Mouse (Mus musculus): Measurements from ENCODE around the gene Anxa5. TPM values are rescaled to one million over a fixed set of nuclear protein-coding genes. Genes with fewer than 3 reads are reported as not detected.

The Anxa5 gene
- polyA plus RNA-seq, 1 experiment from 2014 or later, result 375 TPM

DNA sequence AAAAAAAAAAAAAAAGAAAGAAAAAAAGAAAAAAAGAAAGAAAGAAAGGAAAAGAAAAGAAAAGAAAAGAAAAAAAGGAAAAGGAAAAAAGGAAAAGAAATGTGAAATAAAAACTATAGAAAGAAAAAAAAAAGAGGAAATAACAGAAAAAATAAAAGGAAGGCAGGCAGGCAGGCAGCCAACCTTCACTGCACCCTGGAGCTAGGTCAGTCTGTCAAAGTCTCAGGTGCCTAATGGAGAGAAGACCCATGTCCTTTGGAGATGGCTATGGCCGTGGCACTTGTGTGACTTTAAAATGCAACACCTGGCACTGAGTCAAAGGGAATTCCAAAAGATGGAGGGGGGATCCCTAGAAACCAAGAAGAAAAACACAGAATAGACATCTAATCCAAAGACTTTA lies 12.7 kb upstream of the Anxa5 start:
- Histone ChIP-seq H3K27ac (replicated peaks) (no peak overlapping the region), H3K36me3 (no peaks in the 10 kb centered on the region), H3K4me1 (peaks cover 12% of the 10 kb centered on the region), H3K9ac (no peak overlapping the region), H3K4me2 (no peak overlapping the region), H3K27me3 (replicated peaks) (no peaks in the 10 kb centered on the region), H3K4me3 (no peak overlapping the region), H3K9me3 (no peaks in the 10 kb centered on the region)
- WGBS, result 63% methylated on average over 1 of the region's 1 CpGs
- no peak for ATAC-seq (ENCODE audit: extremely low read depth, insufficient number of reproducible peaks, low FRiP score, low TSS enrichment)

DNA sequence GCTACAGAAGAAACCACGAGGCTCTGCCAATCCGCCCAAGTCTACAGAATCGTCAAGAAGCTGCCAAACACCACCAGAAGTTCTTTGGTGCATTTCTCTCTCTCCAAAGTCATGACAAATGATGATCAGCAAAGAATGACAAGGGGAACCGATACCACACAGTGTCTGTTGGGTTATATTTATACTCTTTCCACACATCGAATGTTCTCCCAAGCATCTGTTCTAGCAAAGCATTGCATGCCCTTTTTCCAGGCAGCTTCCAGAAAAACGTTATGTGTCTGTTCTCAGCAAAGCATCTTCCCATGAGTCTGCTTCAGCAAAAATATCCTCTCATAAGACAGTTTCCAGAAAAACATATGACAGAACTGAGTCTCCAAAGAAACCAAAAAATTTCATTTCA lies 11.2 kb upstream of the Anxa5 start:
- H3K4me1 ChIP-seq, result peaks cover 18% of the 10 kb centered on the region
- H3K27me3 ChIP-seq (replicated peaks), result no peaks in the 10 kb centered on the region
- no peaks in the 10 kb centered on the region for H3K36me3 ChIP-seq
- H3K27ac ChIP-seq (replicated peaks), result no peak overlapping the region
- WGBS, result 79% methylated on average over 6 of the region's 6 CpGs
- no peak overlapping the region for H3K9ac ChIP-seq
- H3K4me3 ChIP-seq, result no peak overlapping the region
- ATAC-seq (ENCODE audit: extremely low read depth, insufficient number of reproducible peaks, low FRiP score, low TSS enrichment), result no peak
- H3K4me2 ChIP-seq, result no peak overlapping the region
- no peaks in the 10 kb centered on the region for H3K9me3 ChIP-seq

DNA sequence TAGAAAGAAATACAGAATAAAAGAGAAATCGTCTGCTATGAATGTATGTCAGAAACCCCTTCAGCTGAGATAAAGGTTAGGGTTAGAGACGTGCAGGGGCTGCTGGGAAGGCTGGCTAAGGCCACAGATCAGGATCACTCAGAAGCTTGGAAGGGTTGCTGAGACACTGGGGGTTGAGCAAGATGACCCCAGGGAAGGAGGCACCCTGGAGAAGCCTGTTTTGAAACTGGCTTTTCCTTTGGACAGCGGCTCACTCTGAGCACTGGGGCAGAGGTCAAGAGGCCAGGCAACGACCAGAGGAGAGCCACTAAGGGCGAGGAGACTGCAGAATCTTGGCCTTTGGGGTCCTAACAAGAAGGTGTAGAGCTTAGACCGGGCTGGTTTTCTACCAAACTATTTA lies 10.5 kb upstream of the Anxa5 start:
- ATAC-seq (ENCODE audit: extremely low read depth, insufficient number of reproducible peaks, low FRiP score, low TSS enrichment), result no peak
- Histone ChIP-seq H3K4me3 (no peak overlapping the region), H3K9ac (no peak overlapping the region), H3K27me3 (replicated peaks) (no peaks in the 10 kb centered on the region), H3K27ac (replicated peaks) (no peak overlapping the region), H3K9me3 (no peaks in the 10 kb centered on the region), H3K4me1 (peaks cover 19% of the 10 kb centered on the region), H3K36me3 (no peaks in the 10 kb centered on the region), H3K4me2 (no peak overlapping the region)
- WGBS, result 53% methylated on average over 6 of the region's 6 CpGs

DNA sequence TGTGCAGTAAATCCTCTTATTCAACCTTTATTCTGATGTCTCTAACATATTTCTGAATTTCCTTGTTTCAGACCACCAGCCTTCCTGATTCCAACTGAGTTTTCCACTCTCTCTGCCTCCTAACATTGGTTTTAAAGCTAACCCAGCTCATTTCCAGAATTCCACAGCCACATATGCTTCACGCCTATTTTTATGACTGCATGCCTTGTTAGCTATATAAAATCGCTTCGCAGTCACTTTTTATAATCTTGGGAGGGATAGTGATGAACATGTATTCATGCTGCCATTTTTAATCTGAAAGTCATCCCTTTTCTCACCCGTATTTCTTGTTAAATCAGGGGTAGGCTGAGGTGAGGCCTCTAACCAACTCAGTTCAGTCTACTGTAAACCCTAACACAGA lies 8.6 kb upstream of the Anxa5 start:
- ATAC-seq (ENCODE audit: extremely low read depth, insufficient number of reproducible peaks, low FRiP score, low TSS enrichment), result no peak
- WGBS, result 87% methylated on average over 4 of the region's 4 CpGs
- H3K4me1 ChIP-seq, result peaks cover 31% of the 10 kb centered on the region
- no peak overlapping the region for H3K4me3 ChIP-seq
- no peak overlapping the region for H3K9ac ChIP-seq
- H3K4me2 ChIP-seq, result no peak overlapping the region
- H3K9me3 ChIP-seq, result no peaks in the 10 kb centered on the region
- no peaks in the 10 kb centered on the region for H3K27me3 ChIP-seq (replicated peaks)
- H3K36me3 ChIP-seq, result no peaks in the 10 kb centered on the region
- 0 out of 2 replicates have a peak overlapping the region, but pooled peaks have one; percentile 15 for H3K27ac ChIP-seq (replicated peaks)

DNA sequence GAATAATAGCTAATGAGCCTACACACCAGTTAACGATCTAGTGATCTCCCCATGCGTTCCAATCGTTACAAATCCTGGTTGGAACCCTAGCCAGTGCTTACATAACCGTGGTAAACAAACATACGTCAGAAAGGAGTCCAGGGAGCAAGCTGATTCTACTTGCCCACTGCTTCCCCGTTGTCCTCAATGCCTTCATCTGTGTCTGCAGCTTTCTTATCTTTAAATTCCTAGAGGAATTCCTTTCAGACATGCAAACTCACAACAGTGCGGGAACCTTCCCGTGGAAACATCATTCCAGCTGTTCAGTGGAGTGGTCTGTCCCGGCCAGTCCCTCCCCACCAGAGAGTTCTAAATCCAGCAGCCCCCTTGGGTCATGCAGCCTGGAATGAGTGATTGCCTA lies 7.2 kb upstream of the Anxa5 start:
- Histone ChIP-seq H3K27ac (replicated peaks) (peak overlapping the region; percentile 98), H3K4me2 (peak overlapping the region; percentile 49), H3K36me3 (no peaks in the 10 kb centered on the region), H3K4me3 (peak overlapping the region; percentile 8; the same call in 1 of the 2 replicates), H3K27me3 (replicated peaks) (no peaks in the 10 kb centered on the region), H3K9ac (no peak overlapping the region; the same call in 1 of the 2 replicates), H3K9me3 (no peaks in the 10 kb centered on the region), H3K4me1 (peaks cover 31% of the 10 kb centered on the region)
- no peak for ATAC-seq (ENCODE audit: extremely low read depth, insufficient number of reproducible peaks, low FRiP score, low TSS enrichment)
- WGBS, result 14% methylated on average over 9 of the region's 9 CpGs

DNA sequence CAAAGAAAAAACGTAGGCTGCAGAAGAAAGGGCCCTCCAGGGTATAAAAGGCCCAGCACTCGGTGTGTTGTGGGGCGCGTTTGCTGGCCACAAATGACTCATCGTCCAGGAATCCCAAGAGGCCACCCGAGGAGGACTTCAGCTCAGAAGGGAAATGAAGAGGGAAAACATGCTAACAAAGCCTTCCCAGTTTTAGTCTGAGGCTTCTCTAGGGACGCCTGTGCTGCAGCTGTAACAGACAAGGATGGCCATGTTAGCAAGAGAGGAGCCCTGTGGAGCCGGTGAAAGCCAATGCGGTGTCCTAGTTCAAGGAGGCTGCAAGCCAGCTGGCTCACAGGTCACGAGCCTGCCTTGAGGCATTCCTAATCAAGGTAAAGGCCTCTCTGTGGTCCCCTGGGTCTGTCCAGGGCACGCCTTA lies 6.1 kb upstream of the Anxa5 start:
- peak overlapping the region; percentile 60 for H3K4me2 ChIP-seq
- H3K9ac ChIP-seq, result peak overlapping the region; percentile 79
- no peaks in the 10 kb centered on the region for H3K36me3 ChIP-seq
- WGBS, result 4% methylated on average over 11 of the region's 11 CpGs
- peaks cover 38% of the 10 kb centered on the region for H3K4me1 ChIP-seq
- ATAC-seq (ENCODE audit: extremely low read depth, insufficient number of reproducible peaks, low FRiP score, low TSS enrichment), result peak; percentile 71; the same call in 1 of the 2 replicates
- H3K9me3 ChIP-seq, result no peaks in the 10 kb centered on the region
- no peaks in the 10 kb centered on the region for H3K27me3 ChIP-seq (replicated peaks)
- H3K27ac ChIP-seq (replicated peaks), result peak overlapping the region; percentile 98
- peak overlapping the region; percentile 29 for H3K4me3 ChIP-seq

DNA sequence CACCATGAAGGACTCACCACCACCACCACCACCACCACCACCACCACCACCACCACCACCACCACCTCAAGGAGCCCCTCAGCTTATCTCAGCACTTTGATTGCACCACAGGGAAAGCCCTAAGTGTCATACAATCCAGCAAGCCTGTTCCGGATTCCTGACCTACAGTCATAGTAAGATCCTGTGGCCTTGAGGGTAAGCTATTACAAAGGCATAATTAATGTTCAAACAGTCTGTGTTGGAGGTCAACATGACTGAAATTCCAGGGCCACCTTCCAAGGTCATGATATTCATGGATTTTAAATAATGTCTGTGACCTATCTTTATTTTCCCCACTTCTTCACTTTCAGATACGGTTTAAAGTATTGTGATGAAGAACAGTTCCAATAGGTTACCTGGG lies 4.8 kb upstream of the Anxa5 start:
- 68% methylated on average over 2 of the region's 2 CpGs for WGBS
- Histone ChIP-seq H3K4me2 (no peak overlapping the region), H3K9me3 (no peaks in the 10 kb centered on the region), H3K4me3 (no peak overlapping the region), H3K27ac (replicated peaks) (peak overlapping the region; percentile 98), H3K36me3 (no peaks in the 10 kb centered on the region), H3K27me3 (replicated peaks) (no peaks in the 10 kb centered on the region), H3K4me1 (peaks cover 44% of the 10 kb centered on the region), H3K9ac (no peak overlapping the region)
- ATAC-seq (ENCODE audit: extremely low read depth, insufficient number of reproducible peaks, low FRiP score, low TSS enrichment), result no peak

DNA sequence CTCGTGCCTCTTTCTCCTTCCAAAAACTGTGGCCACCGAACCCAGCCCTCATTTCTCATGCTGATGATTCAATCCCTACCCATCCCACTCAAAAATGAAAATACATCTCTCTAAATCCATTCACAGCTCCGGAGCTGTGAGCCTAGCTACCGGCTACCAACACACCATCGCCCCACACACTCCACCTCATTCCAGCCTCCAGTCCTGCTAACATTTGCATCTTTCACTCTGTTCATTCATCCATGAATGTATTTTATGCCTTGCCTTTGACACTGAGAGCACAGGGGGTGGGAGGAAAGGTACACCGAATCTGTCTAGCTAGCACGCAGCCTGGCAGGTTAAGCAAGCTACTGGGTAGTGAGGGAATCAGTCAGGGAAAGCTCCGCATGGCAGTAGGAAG lies 3.1 kb upstream of the Anxa5 start:
- H3K4me3 ChIP-seq, result no peak overlapping the region
- 85% methylated on average over 8 of the region's 8 CpGs for WGBS
- no peaks in the 10 kb centered on the region for H3K9me3 ChIP-seq
- H3K27me3 ChIP-seq (replicated peaks), result no peaks in the 10 kb centered on the region
- peaks cover 53% of the 10 kb centered on the region for H3K4me1 ChIP-seq
- no peaks in the 10 kb centered on the region for H3K36me3 ChIP-seq
- no peak overlapping the region for H3K9ac ChIP-seq
- no peak overlapping the region for H3K27ac ChIP-seq (replicated peaks)
- no peak overlapping the region for H3K4me2 ChIP-seq
- no peak for ATAC-seq (ENCODE audit: extremely low read depth, insufficient number of reproducible peaks, low FRiP score, low TSS enrichment)

DNA sequence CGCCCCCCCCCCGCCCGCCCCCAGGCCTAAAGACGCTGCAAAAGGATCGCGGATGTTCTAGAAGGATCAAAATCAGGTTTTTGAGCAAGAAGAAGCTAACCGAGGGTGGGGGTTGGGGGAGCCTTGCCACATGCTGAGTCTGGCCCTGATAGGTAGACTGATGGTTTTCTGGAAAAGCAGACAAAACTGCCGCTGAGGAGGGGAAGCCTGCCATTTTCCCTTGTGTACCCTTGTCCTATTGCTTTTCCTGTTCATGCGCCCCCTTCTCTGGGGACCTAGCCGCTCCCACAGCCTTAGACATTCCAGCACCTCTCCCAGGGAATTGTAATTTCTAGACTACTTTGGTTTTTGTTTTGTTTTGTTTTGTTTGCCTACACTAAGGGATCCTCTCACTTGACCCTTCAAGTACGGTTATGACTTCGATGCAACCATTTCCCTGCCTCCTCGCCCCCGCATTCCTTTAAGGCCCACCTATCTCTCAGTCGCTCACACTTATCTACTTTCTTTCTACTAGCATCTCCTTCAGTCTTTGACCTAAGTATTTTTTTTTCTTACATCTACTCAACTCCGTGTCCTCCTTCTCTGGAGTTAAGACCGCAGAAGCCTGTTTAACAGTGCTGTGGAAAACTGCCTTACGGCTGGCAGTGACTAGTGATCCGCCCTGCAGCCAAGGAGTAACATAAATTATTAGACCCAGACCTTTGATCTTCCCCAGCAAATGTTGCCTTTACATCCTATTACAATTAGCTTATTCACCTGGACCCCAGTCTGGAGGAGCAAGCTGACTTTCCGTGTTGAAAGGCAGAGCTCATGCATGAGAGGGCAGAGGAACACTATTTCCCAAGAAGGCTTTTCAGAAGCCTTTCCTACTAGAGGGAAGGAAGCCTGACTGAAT lies 814 bp upstream of the Anxa5 start:
- H3K36me3 ChIP-seq, result 0 out of 2 replicates have a peak, but pooled peaks cover 4% of the 10 kb centered on the region
- H3K4me2 ChIP-seq, result peak overlapping the region; percentile 80
- H3K9ac ChIP-seq, result peak overlapping the region; percentile 94
- no peak for ATAC-seq (ENCODE audit: extremely low read depth, insufficient number of reproducible peaks, low FRiP score, low TSS enrichment)
- no peaks in the 10 kb centered on the region for H3K27me3 ChIP-seq (replicated peaks)
- H3K4me3 ChIP-seq, result peak overlapping the region; percentile 80
- H3K9me3 ChIP-seq, result no peaks in the 10 kb centered on the region
- H3K27ac ChIP-seq (replicated peaks), result peak overlapping the region; percentile 96
- H3K4me1 ChIP-seq, result peaks cover 56% of the 10 kb centered on the region
- 19% methylated on average over 20 of the region's 20 CpGs for WGBS

DNA sequence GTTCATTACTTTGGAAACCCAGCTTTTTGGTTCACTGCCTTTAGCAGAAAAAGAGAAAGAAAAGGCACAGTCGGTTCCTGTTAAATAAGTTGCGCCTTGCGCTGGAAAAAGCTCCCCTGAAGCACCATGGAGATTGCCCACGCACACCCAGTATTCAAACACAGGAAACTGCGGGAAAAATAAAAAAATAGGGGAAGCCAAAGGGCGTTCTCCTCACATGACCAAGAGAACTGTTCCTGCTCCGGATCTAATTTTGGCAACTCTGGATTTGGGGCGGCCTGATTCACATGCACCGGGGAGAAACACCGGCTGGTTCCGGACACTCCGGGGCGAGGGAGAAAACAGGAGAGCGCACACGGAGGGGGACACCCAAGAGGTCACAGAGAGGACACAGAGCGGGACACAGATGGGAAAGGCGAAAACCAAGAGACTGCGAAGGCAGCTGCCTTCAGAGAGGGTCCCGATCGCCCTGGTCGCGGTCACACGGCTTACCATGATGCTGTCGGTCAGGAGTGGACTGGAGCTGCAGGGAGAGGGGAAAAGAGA lies 683 bp downstream of the Anxa5 start:
- Histone ChIP-seq H3K4me1 (peaks cover 57% of the 10 kb centered on the region), H3K27ac (replicated peaks) (peak overlapping the region; percentile 96), H3K9ac (peak overlapping the region; percentile 94), H3K27me3 (replicated peaks) (no peaks in the 10 kb centered on the region), H3K4me3 (peak overlapping the region; percentile 80), H3K4me2 (peak overlapping the region; percentile 80), H3K36me3 (0 out of 2 replicates have a peak, but pooled peaks cover 4% of the 10 kb centered on the region), H3K9me3 (no peaks in the 10 kb centered on the region)
- 0 out of 2 replicates have a peak, but pooled peaks have one; percentile 0 for ATAC-seq (ENCODE audit: extremely low read depth, insufficient number of reproducible peaks, low FRiP score, low TSS enrichment)
- 1% methylated on average over 24 of the region's 24 CpGs for WGBS

DNA sequence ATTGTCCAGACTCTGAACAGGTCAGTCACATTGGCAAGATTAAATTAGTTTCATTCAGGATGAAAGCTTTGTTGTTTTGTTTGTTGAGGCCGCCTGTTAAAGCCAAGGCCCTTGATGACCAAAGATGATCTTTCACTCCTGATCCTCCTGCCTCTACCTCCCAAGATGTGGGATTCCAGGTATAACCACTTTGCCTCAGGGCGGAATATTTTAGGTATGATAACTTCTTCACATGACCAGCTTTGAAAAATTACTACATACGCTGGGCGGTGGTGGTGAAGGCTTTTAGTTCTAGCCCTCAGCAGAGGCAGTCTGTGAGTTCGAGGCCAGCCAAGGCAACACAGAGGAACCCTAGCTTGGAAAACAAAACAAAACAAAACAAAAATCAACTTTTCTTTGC lies 1.3 kb downstream of the Anxa5 start:
- H3K27ac ChIP-seq (replicated peaks), result 0 out of 2 replicates have a peak overlapping the region, but pooled peaks have one; percentile 96
- peak overlapping the region; percentile 80 for H3K4me2 ChIP-seq
- H3K27me3 ChIP-seq (replicated peaks), result no peaks in the 10 kb centered on the region
- 76% methylated on average over 5 of the region's 5 CpGs for WGBS
- no peak for ATAC-seq (ENCODE audit: extremely low read depth, insufficient number of reproducible peaks, low FRiP score, low TSS enrichment)
- H3K4me1 ChIP-seq, result peaks cover 62% of the 10 kb centered on the region
- H3K4me3 ChIP-seq, result peak overlapping the region; percentile 80
- peaks cover 4% of the 10 kb centered on the region; the same call in 1 of the 2 replicates for H3K36me3 ChIP-seq
- no peaks in the 10 kb centered on the region for H3K9me3 ChIP-seq
- H3K9ac ChIP-seq, result peak overlapping the region; percentile 94

Data from heart, embryonic 13.5 days (tissue).